Comparison of ENCODE assay signal across 8 mouse cellular contexts in the genomic region with DNA sequence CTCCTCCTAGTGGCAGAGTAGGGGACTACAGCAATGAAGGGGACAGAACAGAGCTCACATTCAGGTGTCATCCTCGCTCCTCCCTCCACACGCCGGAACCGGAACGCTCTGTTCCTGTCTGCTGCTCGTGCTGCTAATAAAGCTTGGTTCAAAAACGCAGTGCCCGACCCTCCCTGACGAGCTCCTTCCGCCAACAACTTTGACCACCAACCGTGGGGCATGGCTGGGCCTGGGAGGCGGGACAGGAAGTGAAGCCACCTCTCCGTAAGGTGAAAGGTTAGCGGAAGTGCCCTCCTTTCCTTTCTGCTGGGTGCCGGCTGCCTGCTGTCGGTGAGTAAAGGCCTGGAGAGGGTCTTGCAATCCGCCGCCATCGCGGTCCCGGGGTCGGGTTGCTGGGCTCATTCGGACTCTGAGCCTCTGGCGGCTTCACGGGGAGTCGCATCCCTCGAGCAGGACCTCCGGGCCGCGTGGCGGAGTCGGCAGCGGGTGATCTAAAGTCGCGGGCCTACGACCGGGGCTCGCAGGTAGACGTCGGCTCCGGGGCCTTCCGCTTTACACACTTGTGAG. TPM values are rescaled to one million over a fixed set of nuclear protein-coding genes. Genes with fewer than 3 reads are reported as not detected.
A peak's percentile ranks its signal among the peaks of the same experiment; 100 is the strongest.
DNase-seq lines count a peak whose midpoint lies in the region; ATAC-seq lines count a peak whose summit lies in the region.

Gene Rpl27, plus strand, starts transcription at position 172 of the 567 bp plus-strand sequence.

- ATAC-seq in megakaryocyte progenitor cell, adult 5-6 weeks (replicated peaks; ENCODE audit: poor library complexity), result peak; percentile 96

- peak; percentile 99 for DNase-seq in adipocyte (ENCODE audit: low spot score)
- DNase-seq in embryo, embryonic 10 days (ENCODE audit: low spot score), result peak; percentile 100
- peak; percentile 87 for DNase-seq in gastrocnemius, postnatal 10 days
- peak; percentile 100 for DNase-seq in induced T-regulatory cell, adult 2 months (ENCODE audit: low read depth)
- peak; percentile 96 to 98 for DNase-seq in left cerebral cortex, adult 9 months (ENCODE audit: low spot score in 2 of 2)
- peak; percentile 94 for DNase-seq in right cerebral cortex, postnatal 14 days
- DNase-seq in urinary bladder, postnatal 36 days (ENCODE audit: low spot score in 2 of 2), result peak; percentile 92 to 97

RNA-seq across cellular contexts. Expression of gene Rpl27, which starts in this region (rescaled TPM):
- 10 to 100 TPM; 55.9 to 84.8 TPM for total RNA-seq in gastrocnemius, postnatal 10 days (2021)
- 500 and 587 TPM in 2 replicates for total RNA-seq in megakaryocyte progenitor cell, adult 5-6 weeks (2015)
- total RNA-seq in megakaryocyte progenitor cell, adult 5-6 weeks (2017), result 3,389 and 3,728 TPM in 2 replicates

Comparison
In these comparisons a context has a peak if more than half of its experiments do, and no peak if none do; other contexts are left out.
1. Peak in every context shown above with its lines: DNase-seq and ATAC-seq.
2. RNA of gene Rpl27 (total RNA-seq): 500 to 3,728 TPM in megakaryocyte progenitor cell, adult 5-6 weeks; 55.9 to 84.8 TPM in gastrocnemius, postnatal 10 days; every median in the first group is over 4 times any median in the second.